Mouse (Mus musculus): ENCODE results near the gene Vps8.

DNA sequence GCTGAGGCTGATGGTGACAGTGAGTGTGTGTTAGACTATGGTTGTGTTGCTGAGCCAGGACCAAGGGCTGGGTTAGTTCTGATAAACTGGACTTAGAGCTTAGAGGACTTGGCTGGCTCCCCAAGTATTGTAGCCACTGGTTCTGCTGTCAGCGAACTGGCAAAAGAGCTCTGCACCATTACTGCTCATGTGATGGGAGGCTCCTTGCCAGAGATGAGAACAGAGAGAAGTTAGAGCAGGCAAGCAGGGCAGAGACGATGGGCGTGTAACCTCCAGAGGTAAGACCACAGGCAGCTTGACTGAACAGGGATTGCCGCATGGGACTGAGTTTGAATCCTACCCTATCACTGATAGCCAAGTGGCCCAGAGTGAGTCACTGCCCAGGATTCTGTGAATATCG is 220.0 kb downstream of the Vps8 start:
- TF ChIP-seq POLR2A (IDR thresholded peaks at IDR 0.05; ENCODE audit: low read depth, low read length) (no peak), CTCF (conservative IDR thresholded peaks at IDR 0.05; ENCODE audit: insufficient read depth, insufficient read length, low read depth, low read length) (no peak)
